Mouse (Mus musculus) kidney, adult 9 months (tissue): ENCODE results near the gene Fabp1.

Experiments used
- DNase-seq: peaks from one replicate; pipeline ENCODE4 v3.0.0; 2022

Gene Fabp1

GRCm38 (mm10) chr6:71212471-71212870 lies 12.8 kb downstream of the Fabp1 start:
- no peak for DNase-seq

DNA sequence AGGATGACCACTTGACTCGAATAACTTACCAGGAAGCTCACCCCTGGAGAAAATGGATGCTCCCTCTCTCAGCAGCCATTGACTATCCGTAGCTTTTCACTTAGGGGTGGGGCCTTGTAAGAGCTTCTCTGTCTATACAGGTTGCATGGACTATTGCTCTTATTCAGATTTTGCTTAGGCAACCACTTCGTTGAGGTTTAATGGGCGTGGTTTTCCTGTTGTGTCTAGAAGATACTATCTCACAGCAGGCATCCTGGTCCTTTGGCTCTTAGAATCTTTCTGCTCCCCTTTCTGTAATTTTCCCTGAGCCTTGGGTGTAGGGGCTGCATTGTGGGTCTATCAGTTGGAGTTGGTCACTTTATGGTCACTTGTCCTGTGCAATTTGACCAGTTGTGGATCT lies 21.9 kb downstream of the Fabp1 start:
- no peak for DNase-seq

- no peak for DNase-seq
These were observed 24.7 kb downstream of the Fabp1 start for GRCm38 (mm10) chr6:71224184-71224943.

DNA sequence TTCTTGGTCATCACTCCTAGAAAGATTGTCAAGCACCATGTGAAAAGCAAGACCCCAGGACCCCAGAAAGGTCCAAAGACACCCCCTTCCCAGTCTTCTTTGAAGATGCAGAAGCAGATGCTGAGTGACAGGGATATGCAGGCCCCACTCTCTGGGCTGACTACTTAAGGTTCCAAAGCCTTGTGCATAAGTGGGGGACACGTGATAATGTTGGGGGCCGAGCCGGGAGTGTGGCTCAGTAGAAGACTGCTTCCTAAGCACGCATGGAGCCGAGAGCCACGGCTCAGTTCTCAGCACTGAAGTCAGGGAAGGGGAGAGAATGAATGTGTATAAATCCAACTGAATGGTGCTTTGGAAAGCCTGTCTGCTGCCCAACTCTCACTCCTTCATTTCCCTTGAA lies 26.9 kb downstream of the Fabp1 start:
- no peak for DNase-seq

DNA sequence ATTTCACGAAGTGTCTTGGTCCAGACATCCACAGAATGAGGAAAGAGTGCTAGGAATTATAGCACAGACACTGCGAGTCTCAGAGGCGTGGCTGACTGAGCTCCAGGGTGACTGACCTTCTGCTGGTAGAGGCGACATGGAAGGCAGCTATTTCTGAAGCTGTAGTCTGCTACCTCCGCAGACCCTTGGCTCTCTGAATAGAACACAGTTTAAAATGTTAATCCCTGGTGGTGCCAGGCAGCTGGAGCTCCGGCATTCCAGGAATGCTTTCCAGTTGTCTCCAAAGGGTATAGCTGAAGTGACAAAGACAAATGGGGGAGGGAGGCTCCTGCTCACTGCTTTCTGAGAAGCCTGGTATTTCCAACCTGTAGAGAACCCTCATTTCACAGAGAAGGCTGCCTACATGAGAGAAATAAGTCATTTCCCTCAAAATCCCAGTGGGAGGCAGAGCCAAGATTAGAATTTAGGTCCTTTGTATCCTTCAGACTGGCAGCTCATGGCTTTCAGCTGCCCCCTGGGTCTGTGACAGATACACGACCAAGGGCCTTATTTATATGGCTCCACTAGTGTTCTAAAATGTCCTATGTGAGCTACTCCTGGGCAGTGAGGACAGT lies 27.6 kb downstream of the Fabp1 start:
- peak; percentile 17 for DNase-seq

- DNase-seq = no peak
These were observed 35.5 kb downstream of the Fabp1 start for GRCm38 (mm10) chr6:71235121-71235520.

DNA sequence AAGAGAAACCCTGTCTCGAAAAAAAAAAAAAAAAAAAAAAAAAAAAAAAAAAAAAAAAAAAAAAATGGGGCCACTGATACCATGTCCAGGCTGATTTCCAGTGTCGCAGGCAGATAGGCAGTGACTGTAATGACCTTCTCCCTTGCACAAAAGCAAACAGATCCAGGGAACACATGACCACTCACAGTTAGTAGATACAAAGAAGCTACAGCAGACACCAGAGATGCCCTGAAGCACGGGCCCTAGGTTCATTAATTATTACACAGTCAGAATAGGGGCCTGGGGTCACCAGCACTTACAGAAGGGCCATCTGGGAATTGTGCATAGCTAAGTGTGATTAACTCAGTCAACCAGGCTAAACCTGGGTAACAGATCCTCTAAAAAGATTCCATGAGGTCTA lies 36.3 kb downstream of the Fabp1 start:
- DNase-seq = peak; percentile 25

DNA sequence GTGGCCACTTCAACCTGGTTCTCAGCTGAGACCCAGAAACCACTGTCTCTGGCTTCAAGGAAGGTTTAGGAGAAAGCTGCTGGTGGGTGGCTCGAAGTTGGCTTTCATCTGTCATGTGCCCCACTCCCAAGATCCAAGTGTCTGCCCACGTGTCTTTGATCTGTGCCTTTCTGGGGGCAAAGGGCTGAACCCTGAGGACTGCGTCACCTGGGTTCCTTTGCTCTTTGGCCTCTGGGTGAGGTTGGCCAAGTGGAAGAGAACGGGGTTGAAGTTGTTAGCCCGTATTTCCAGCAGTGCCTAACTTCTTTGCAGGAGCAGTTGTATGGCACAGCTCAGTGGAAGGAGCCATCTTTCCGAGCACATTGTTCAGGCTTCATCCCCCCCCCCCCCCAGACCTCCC lies 36.9 kb downstream of the Fabp1 start:
- DNase-seq = peak; percentile 78

GRCm38 (mm10) chr6:71237031-71237431 lies 37.4 kb downstream of the Fabp1 start:
- DNase-seq = peak; percentile 67

- DNase-seq = no peak
These were observed 39.6 kb downstream of the Fabp1 start for GRCm38 (mm10) chr6:71239069-71239750.

GRCm38 (mm10) chr6:71240831-71241230 lies 41.2 kb downstream of the Fabp1 start:
- DNase-seq = no peak

GRCm38 (mm10) chr6:71242811-71243210 lies 43.2 kb downstream of the Fabp1 start:
- no peak for DNase-seq

DNA sequence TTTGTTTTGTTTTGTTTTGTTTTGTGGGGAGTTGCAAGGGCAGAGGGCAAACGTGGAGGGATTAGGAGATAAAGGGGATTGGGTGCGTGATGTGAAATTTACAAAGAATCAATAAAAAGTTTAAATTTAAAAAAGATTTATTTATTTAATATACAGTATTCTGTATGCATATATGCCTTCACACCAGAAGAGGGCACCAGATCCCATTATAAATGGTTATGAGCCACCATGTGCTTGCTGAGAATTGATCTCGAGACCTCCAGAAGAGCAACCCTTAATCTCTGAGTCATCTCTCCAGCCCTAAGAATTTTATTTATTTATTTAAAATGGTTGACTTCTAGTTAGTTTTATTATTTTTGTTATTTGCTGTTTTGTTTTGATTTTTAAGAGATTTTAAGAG lies 43.6 kb downstream of the Fabp1 start:
- DNase-seq = no peak

DNA sequence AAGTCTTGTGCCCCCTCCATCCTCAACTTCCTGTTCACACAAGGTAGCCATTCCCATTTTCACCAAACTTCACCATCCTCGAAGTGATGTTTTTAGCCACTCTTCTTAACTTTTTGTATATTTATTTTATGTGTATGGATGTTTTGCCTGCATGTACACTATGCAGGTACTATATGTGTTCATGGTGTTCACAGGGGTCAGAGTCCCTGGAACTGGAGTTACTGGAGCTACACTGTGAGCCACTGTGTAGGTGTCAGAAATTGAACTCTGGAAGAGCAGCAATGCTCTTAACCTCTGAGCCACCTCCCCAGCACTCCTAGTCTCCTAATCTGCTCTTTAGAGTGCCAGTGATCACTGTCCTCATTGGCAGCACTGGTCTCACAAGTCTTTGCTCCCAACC lies 48.8 kb downstream of the Fabp1 start:
- no peak for DNase-seq

- no peak for DNase-seq
These were observed 50.0 kb downstream of the Fabp1 start for GRCm38 (mm10) chr6:71249615-71250014.

GRCm38 (mm10) chr6:71250951-71251350 lies 51.3 kb downstream of the Fabp1 start:
- DNase-seq = no peak

- DNase-seq = no peak
These were observed 54.8 kb downstream of the Fabp1 start for GRCm38 (mm10) chr6:71254456-71254855.
